ENCODE assay signal across 41 mouse cellular contexts in the genomic region with DNA sequence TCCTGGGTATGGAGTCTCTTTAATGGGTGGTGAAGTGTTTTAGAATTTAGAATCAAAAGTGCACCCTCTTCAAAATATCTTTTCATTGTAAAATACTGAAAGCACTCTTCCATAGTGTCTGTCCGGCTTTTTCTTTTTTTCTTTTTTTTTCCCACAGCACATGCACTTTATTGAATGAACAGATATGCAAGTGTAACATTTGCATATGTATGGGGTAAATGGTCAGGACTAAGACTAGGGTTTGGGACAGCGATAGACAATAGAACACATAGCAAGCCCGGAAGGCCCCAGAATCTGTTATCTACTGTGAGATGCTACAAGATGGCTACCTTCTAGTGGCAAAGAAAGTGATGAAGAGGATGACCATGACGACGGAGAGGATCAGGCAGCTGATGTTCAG. TPM values are rescaled to one million over a fixed set of nuclear protein-coding genes. Genes with fewer than 3 reads are reported as not detected.
"Had no signal": no experiment of that assay in that cellular context is flagged by ENCODE, and none has a peak within 500 bp of the region (broad histone marks: within the 10 kb centered on the region; RNA-seq: fewer than 3 reads in every experiment).

No protein-coding gene starts in this region.

- H3K36me3 ChIP-seq: heart, embryonic 10.5 days; heart, embryonic 13.5 days; heart, embryonic 15.5 days; hindbrain, embryonic 10.5 days; hindbrain, embryonic 12.5 days; hindbrain, embryonic 13.5 days; hindbrain, embryonic 15.5 days; intestine, embryonic 15.5 days; kidney, embryonic 15.5 days had no signal

- H3K4me2 ChIP-seq: heart, embryonic 11.5 days; heart, embryonic 13.5 days; heart, embryonic 15.5 days; hindbrain, embryonic 12.5 days; hindbrain, embryonic 13.5 days; hindbrain, embryonic 14.5 days; hindbrain, embryonic 15.5 days; intestine, embryonic 15.5 days; kidney, embryonic 15.5 days had no signal

- H3K27me3 ChIP-seq: hindbrain, embryonic 12.5 days; hindbrain, embryonic 13.5 days; hindbrain, embryonic 15.5 days; intestine, embryonic 15.5 days had no signal

- H3K9ac ChIP-seq: heart, embryonic 13.5 days; heart, embryonic 15.5 days; hindbrain, embryonic 12.5 days; hindbrain, embryonic 13.5 days; hindbrain, embryonic 14.5 days; hindbrain, embryonic 15.5 days; intestine, embryonic 15.5 days; kidney, embryonic 15.5 days had no signal

- ATAC-seq: hindbrain, embryonic 16.5 days; hindbrain, postnatal 0 days; inflammation-experienced regulatory T-cells, adult 6 months; intestine, embryonic 15.5 days; intestine, embryonic 16.5 days; intestine, postnatal 0 days had no signal

- H3K4me3 ChIP-seq: heart, embryonic 10.5 days; heart, embryonic 13.5 days; heart, embryonic 15.5 days; hindbrain, embryonic 10.5 days; hindbrain, embryonic 12.5 days; hindbrain, embryonic 13.5 days; hindbrain, embryonic 15.5 days; intestine, embryonic 15.5 days; kidney, embryonic 15.5 days; layer of hippocampus, adult 2 months; left cerebral cortex, adult 2 months had no signal

- DNase-seq: heart, postnatal 10 days; heart, postnatal 14 days; heart, postnatal 36 days; heart, postnatal 4 days; kidney, adult 11 months; kidney, adult 18-20 months; kidney, adult 2 months; kidney, adult 8-10 months; kidney, adult 9 months; kidney, postnatal 10 days; kidney, postnatal 14 days; kidney, postnatal 25 days; kidney, postnatal 36 days; kidney, postnatal 4 days; layer of hippocampus, adult 9-11 months; layer of hippocampus, postnatal 36 days had no signal

- H3K27ac ChIP-seq: heart, embryonic 10.5 days; heart, embryonic 13.5 days; heart, embryonic 15.5 days; hindbrain, embryonic 10.5 days; hindbrain, embryonic 12.5 days; hindbrain, embryonic 13.5 days; hindbrain, embryonic 14.5 days; hindbrain, embryonic 15.5 days; hindbrain, postnatal 0 days; intestine, embryonic 15.5 days; kidney, embryonic 15.5 days; kidney, postnatal 0 days; layer of hippocampus, adult 2 months; left cerebral cortex, adult 2 months had no signal

- H3K9me3 ChIP-seq: heart, embryonic 10.5 days; heart, embryonic 15.5 days; hindbrain, embryonic 10.5 days; hindbrain, embryonic 12.5 days; hindbrain, embryonic 13.5 days; hindbrain, embryonic 15.5 days; intestine, embryonic 15.5 days; kidney, embryonic 15.5 days had no signal

RNA-seq across cellular contexts. Expression of a gene that starts 3.2 kb away (rescaled TPM):
- total RNA-seq: heart, postnatal 10 days; heart, postnatal 14 days; heart, postnatal 25 days; heart, postnatal 36 days; hematopoietic stem cell, adult 5-6 weeks had no signal

RNA-seq across cellular contexts. Expression of a gene that starts 3.5 kb away (rescaled TPM):
- total RNA-seq: heart, postnatal 10 days; heart, postnatal 14 days; heart, postnatal 25 days; heart, postnatal 36 days; heart, postnatal 4 days had no signal
- polyA plus RNA-seq: heart, embryonic 11.5 days; heart, embryonic 13.5 days; heart, embryonic 14.5 days; heart, embryonic 15.5 days; heart, postnatal 0 days; intestine, embryonic 14.5 days; intestine, embryonic 15.5 days; intestine, embryonic 16.5 days; intestine, postnatal 0 days; large intestine, adult 2 months had no signal
